Mouse (Mus musculus): Measurements from ENCODE around the gene Npcd. TPM values are rescaled to one million over a fixed set of nuclear protein-coding genes. Genes with fewer than 3 reads are reported as not detected.
A peak's percentile ranks its signal among the peaks of the same experiment; 100 is the strongest.

The Npcd gene
- polyA plus RNA-seq, 1 experiment from 2014 or later = 0.22 TPM

GRCm38 (mm10) chr15:79810061-79810460 is 24.0 kb downstream of the Npcd start:
- no peak for ATAC-seq (ENCODE audit: low FRiP score, low TSS enrichment)
- Histone ChIP-seq H3K4me1 (ENCODE audit: control insufficient read depth, insufficient read depth, low read length) (no peaks in the 10 kb centered on the region), H3K9me3 (ENCODE audit: control insufficient read depth, low read length) (no peaks in the 10 kb centered on the region), H3K9ac (ENCODE audit: low read depth, low read length) (no peak overlapping the region), H3K27ac (ENCODE audit: low read depth, low read length) (no peak overlapping the region), H3K4me3 (ENCODE audit: low read length) (no peak overlapping the region), H3K4me2 (replicated peaks; ENCODE audit: low read depth, low read length) (no peak overlapping the region), H3K27me3 (ENCODE audit: control insufficient read depth, insufficient read depth, low read length) (peaks cover 32% of the 10 kb centered on the region), H3K36me3 (ENCODE audit: control insufficient read depth, insufficient read depth, low read length) (no peaks in the 10 kb centered on the region)
- WGBS = 68% methylated on average over 3 of the region's 3 CpGs

- Histone ChIP-seq H3K9me3 (ENCODE audit: control insufficient read depth, low read length) (no peaks in the 10 kb centered on the region), H3K27me3 (ENCODE audit: control insufficient read depth, insufficient read depth, low read length) (peaks cover 46% of the 10 kb centered on the region)
Measured at GRCm38 (mm10) chr15:79808658-79809057, 25.4 kb downstream of the Npcd start.

GRCm38 (mm10) chr15:79808114-79808513 is 25.9 kb downstream of the Npcd start:
- H3K27ac ChIP-seq (ENCODE audit: low read depth, low read length) = no peak overlapping the region

More at GRCm38 (mm10) chr15:79808658-79809057, 25.4 kb downstream of the Npcd start:
- Histone ChIP-seq H3K4me1 (ENCODE audit: control insufficient read depth, insufficient read depth, low read length) (no peaks in the 10 kb centered on the region), H3K36me3 (ENCODE audit: control insufficient read depth, insufficient read depth, low read length) (no peaks in the 10 kb centered on the region), H3K27ac (ENCODE audit: low read depth, low read length) (no peak overlapping the region), H3K9ac (ENCODE audit: low read depth, low read length) (no peak overlapping the region), H3K4me2 (replicated peaks; ENCODE audit: low read depth, low read length) (no peak overlapping the region), H3K4me3 (ENCODE audit: low read length) (no peak overlapping the region)
- ATAC-seq (ENCODE audit: low FRiP score, low TSS enrichment) = no peak
- WGBS = 52% methylated on average over 5 of the region's 5 CpGs

GRCm38 (mm10) chr15:79807050-79807449 is 27.0 kb downstream of the Npcd start:
- no peak overlapping the region for H3K27ac ChIP-seq (ENCODE audit: low read depth, low read length)
- no peak overlapping the region for H3K9ac ChIP-seq (ENCODE audit: low read depth, low read length)
- 53% methylated on average over 1 of the region's 1 CpGs for WGBS
- H3K4me2 ChIP-seq (replicated peaks; ENCODE audit: low read depth, low read length) = no peak overlapping the region
- no peaks in the 10 kb centered on the region for H3K36me3 ChIP-seq (ENCODE audit: control insufficient read depth, insufficient read depth, low read length)
- H3K27me3 ChIP-seq (ENCODE audit: control insufficient read depth, insufficient read depth, low read length) = peaks cover 62% of the 10 kb centered on the region
- H3K4me3 ChIP-seq (ENCODE audit: low read length) = no peak overlapping the region
- ATAC-seq (ENCODE audit: low FRiP score, low TSS enrichment) = no peak
- H3K4me1 ChIP-seq (ENCODE audit: control insufficient read depth, insufficient read depth, low read length) = no peaks in the 10 kb centered on the region
- H3K9me3 ChIP-seq (ENCODE audit: control insufficient read depth, low read length) = no peaks in the 10 kb centered on the region

More at GRCm38 (mm10) chr15:79808114-79808513, 25.9 kb downstream of the Npcd start:
- Histone ChIP-seq H3K9ac (ENCODE audit: low read depth, low read length) (no peak overlapping the region), H3K27me3 (ENCODE audit: control insufficient read depth, insufficient read depth, low read length) (peaks cover 51% of the 10 kb centered on the region), H3K36me3 (ENCODE audit: control insufficient read depth, insufficient read depth, low read length) (no peaks in the 10 kb centered on the region), H3K4me3 (ENCODE audit: low read length) (no peak overlapping the region), H3K4me1 (ENCODE audit: control insufficient read depth, insufficient read depth, low read length) (no peaks in the 10 kb centered on the region), H3K4me2 (replicated peaks; ENCODE audit: low read depth, low read length) (no peak overlapping the region), H3K9me3 (ENCODE audit: control insufficient read depth, low read length) (no peaks in the 10 kb centered on the region)
- no peak for ATAC-seq (ENCODE audit: low FRiP score, low TSS enrichment)
- 37% methylated on average over 5 of the region's 5 CpGs for WGBS

GRCm38 (mm10) chr15:79805246-79805645 is 28.8 kb downstream of the Npcd start:
- ATAC-seq (ENCODE audit: low FRiP score, low TSS enrichment) = no peak
- WGBS = 26% methylated on average over 8 of the region's 8 CpGs
- Histone ChIP-seq H3K9ac (ENCODE audit: low read depth, low read length) (no peak overlapping the region), H3K4me2 (replicated peaks; ENCODE audit: low read depth, low read length) (no peak overlapping the region; the same call in 1 of the 2 replicates), H3K4me3 (ENCODE audit: low read length) (peak overlapping the region; percentile 57; the same call in 1 of the 2 replicates), H3K4me1 (ENCODE audit: control insufficient read depth, insufficient read depth, low read length) (no peaks in the 10 kb centered on the region), H3K27me3 (ENCODE audit: control insufficient read depth, insufficient read depth, low read length) (peaks cover 68% of the 10 kb centered on the region), H3K9me3 (ENCODE audit: control insufficient read depth, low read length) (no peaks in the 10 kb centered on the region), H3K36me3 (ENCODE audit: control insufficient read depth, insufficient read depth, low read length) (no peaks in the 10 kb centered on the region), H3K27ac (ENCODE audit: low read depth, low read length) (no peak overlapping the region)

GRCm38 (mm10) chr15:79804352-79805071 is 29.5 kb downstream of the Npcd start, which contains the start of gene Nptxr:
Nptxr (minus strand) TSS chr15:79804766.
- ATAC-seq (ENCODE audit: low FRiP score, low TSS enrichment) = peak; percentile 75
- Histone ChIP-seq H3K27ac (ENCODE audit: low read depth, low read length) (no peak within 1 kb of the TSS), H3K27me3 (ENCODE audit: control insufficient read depth, insufficient read depth, low read length) (peaks cover 69% of the 10 kb centered on the region), H3K9ac (ENCODE audit: low read depth, low read length) (peak within 1 kb of the TSS; percentile 61), H3K9me3 (ENCODE audit: control insufficient read depth, low read length) (no peaks in the 10 kb centered on the region), H3K36me3 (ENCODE audit: control insufficient read depth, insufficient read depth, low read length) (no peaks in the 10 kb centered on the region), H3K4me1 (ENCODE audit: control insufficient read depth, insufficient read depth, low read length) (no peaks in the 10 kb centered on the region), H3K4me2 (replicated peaks; ENCODE audit: low read depth, low read length) (peak within 1 kb of the TSS; percentile 93), H3K4me3 (ENCODE audit: low read length) (peak within 1 kb of the TSS; percentile 57)
- WGBS = under 1% methylated on average over 68 of the region's 91 CpGs

- Histone ChIP-seq H3K27me3 (ENCODE audit: control insufficient read depth, insufficient read depth, low read length) (peaks cover 69% of the 10 kb centered on the region), H3K9ac (ENCODE audit: low read depth, low read length) (peak overlapping the region; percentile 61), H3K36me3 (ENCODE audit: control insufficient read depth, insufficient read depth, low read length) (no peaks in the 10 kb centered on the region), H3K4me2 (replicated peaks; ENCODE audit: low read depth, low read length) (peak overlapping the region; percentile 93), H3K27ac (ENCODE audit: low read depth, low read length) (no peak overlapping the region), H3K4me3 (ENCODE audit: low read length) (peak overlapping the region; percentile 57), H3K9me3 (ENCODE audit: control insufficient read depth, low read length) (no peaks in the 10 kb centered on the region), H3K4me1 (ENCODE audit: control insufficient read depth, insufficient read depth, low read length) (no peaks in the 10 kb centered on the region)
- peak; percentile 24; the same call in 1 of the 2 replicates for ATAC-seq (ENCODE audit: low FRiP score, low TSS enrichment)
- 3% methylated on average over 76 of the region's 81 CpGs for WGBS
Measured at GRCm38 (mm10) chr15:79803533-79804351, 30.3 kb downstream of the Npcd start.

GRCm38 (mm10) chr15:79802304-79802703 is 31.7 kb downstream of the Npcd start:
- Histone ChIP-seq H3K4me1 (ENCODE audit: control insufficient read depth, insufficient read depth, low read length) (no peaks in the 10 kb centered on the region), H3K27ac (ENCODE audit: low read depth, low read length) (no peak overlapping the region), H3K4me2 (replicated peaks; ENCODE audit: low read depth, low read length) (no peak overlapping the region), H3K36me3 (ENCODE audit: control insufficient read depth, insufficient read depth, low read length) (no peaks in the 10 kb centered on the region), H3K9me3 (ENCODE audit: control insufficient read depth, low read length) (no peaks in the 10 kb centered on the region), H3K27me3 (ENCODE audit: control insufficient read depth, insufficient read depth, low read length) (peaks cover 65% of the 10 kb centered on the region), H3K4me3 (ENCODE audit: low read length) (no peak overlapping the region), H3K9ac (ENCODE audit: low read depth, low read length) (no peak overlapping the region)
- ATAC-seq (ENCODE audit: low FRiP score, low TSS enrichment) = no peak
- WGBS = 64% methylated on average over 4 of the region's 4 CpGs

GRCm38 (mm10) chr15:79801646-79802045 is 32.4 kb downstream of the Npcd start:
- WGBS = 62% methylated on average over 2 of the region's 2 CpGs
- ATAC-seq (ENCODE audit: low FRiP score, low TSS enrichment) = no peak
- H3K36me3 ChIP-seq (ENCODE audit: control insufficient read depth, insufficient read depth, low read length) = no peaks in the 10 kb centered on the region
- H3K4me3 ChIP-seq (ENCODE audit: low read length) = no peak overlapping the region
- no peak overlapping the region for H3K27ac ChIP-seq (ENCODE audit: low read depth, low read length)
- no peak overlapping the region for H3K9ac ChIP-seq (ENCODE audit: low read depth, low read length)
- H3K4me2 ChIP-seq (replicated peaks; ENCODE audit: low read depth, low read length) = no peak overlapping the region
- peaks cover 58% of the 10 kb centered on the region for H3K27me3 ChIP-seq (ENCODE audit: control insufficient read depth, insufficient read depth, low read length)
- no peaks in the 10 kb centered on the region for H3K4me1 ChIP-seq (ENCODE audit: control insufficient read depth, insufficient read depth, low read length)
- H3K9me3 ChIP-seq (ENCODE audit: control insufficient read depth, low read length) = no peaks in the 10 kb centered on the region
